Mouse (Mus musculus): ENCODE measurements around the gene Ms4a5. TPM values are rescaled to one million over a fixed set of nuclear protein-coding genes. Genes with fewer than 3 reads are reported as not detected.
A peak's percentile ranks its signal among the peaks of the same experiment; 100 is the strongest.

Gene Ms4a5
- polyA plus RNA-seq, 1 experiment from 2014 or later: not detected

DNA sequence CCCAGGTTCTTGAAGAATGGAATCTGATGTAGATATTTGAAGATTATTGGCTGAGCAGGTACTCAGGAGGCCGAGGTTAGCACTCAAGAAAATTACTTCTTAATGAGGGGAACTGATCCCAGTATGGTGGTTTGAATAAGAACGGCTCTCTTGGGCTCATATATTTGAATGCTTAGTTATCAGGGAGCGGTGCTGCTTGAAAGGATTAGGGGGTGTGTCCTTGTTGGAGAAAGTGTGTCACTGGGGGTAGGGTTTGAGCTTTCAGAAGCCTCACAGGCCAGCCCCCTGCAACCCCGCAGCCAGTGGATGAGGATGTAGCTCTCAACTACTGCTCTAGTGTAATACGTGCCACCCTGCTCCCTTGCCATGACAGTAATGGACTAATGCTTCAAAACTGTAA, 41.1 kb downstream of the Ms4a5 start:
- no peaks in the 10 kb centered on the region for H3K36me3 ChIP-seq (ENCODE audit: control insufficient read depth, insufficient read depth, low read length)
- no peak overlapping the region for H3K27ac ChIP-seq (ENCODE audit: low read length)
- peak; percentile 48; the same call in 1 of the 2 replicates for ATAC-seq
- WGBS: 45% methylated on average over 5 of the region's 5 CpGs
- no peaks in the 10 kb centered on the region for H3K4me1 ChIP-seq (ENCODE audit: control insufficient read depth, insufficient read depth, low read length)
- H3K27me3 ChIP-seq (ENCODE audit: control insufficient read depth, insufficient read depth, low read depth, low read length): no peaks in the 10 kb centered on the region
- no peak overlapping the region for H3K9ac ChIP-seq (ENCODE audit: low read depth, low read length)
- H3K4me3 ChIP-seq (ENCODE audit: low read depth, low read length): no peak overlapping the region
- H3K9me3 ChIP-seq (replicated peaks; ENCODE audit: control insufficient read depth, low read length, poor library complexity, severe bottlenecking): no peaks in the 10 kb centered on the region
- no peak overlapping the region for H3K4me2 ChIP-seq (ENCODE audit: low read length)

DNA sequence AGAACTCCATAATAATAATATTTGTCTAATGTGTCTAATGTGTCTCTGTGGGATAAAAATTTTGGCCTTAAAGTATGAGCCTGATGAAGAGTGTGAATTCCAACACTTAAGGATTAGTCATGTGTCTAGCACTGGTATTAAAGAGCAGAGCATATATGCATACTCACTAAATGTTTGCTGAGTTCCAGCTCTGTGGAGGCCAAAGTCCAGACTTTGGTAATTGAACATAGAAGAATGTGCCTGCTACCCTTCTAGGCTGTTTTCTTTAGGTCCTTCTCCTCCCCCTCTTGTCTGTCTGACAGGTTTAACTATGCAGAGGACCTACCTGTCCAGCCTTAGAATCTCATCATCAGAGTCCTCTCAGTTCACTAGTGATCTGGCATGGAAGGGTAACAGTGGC, 47.9 kb downstream of the Ms4a5 start:
- Histone ChIP-seq H3K9ac (ENCODE audit: low read depth, low read length) (no peak overlapping the region), H3K4me3 (ENCODE audit: low read depth, low read length) (no peak overlapping the region), H3K27ac (ENCODE audit: low read length) (no peak overlapping the region), H3K4me1 (ENCODE audit: control insufficient read depth, insufficient read depth, low read length) (no peaks in the 10 kb centered on the region), H3K27me3 (ENCODE audit: control insufficient read depth, insufficient read depth, low read depth, low read length) (no peaks in the 10 kb centered on the region), H3K36me3 (ENCODE audit: control insufficient read depth, insufficient read depth, low read length) (no peaks in the 10 kb centered on the region), H3K4me2 (ENCODE audit: low read length) (no peak overlapping the region), H3K9me3 (replicated peaks; ENCODE audit: control insufficient read depth, low read length, poor library complexity, severe bottlenecking) (no peaks in the 10 kb centered on the region)
- ATAC-seq: no peak

DNA sequence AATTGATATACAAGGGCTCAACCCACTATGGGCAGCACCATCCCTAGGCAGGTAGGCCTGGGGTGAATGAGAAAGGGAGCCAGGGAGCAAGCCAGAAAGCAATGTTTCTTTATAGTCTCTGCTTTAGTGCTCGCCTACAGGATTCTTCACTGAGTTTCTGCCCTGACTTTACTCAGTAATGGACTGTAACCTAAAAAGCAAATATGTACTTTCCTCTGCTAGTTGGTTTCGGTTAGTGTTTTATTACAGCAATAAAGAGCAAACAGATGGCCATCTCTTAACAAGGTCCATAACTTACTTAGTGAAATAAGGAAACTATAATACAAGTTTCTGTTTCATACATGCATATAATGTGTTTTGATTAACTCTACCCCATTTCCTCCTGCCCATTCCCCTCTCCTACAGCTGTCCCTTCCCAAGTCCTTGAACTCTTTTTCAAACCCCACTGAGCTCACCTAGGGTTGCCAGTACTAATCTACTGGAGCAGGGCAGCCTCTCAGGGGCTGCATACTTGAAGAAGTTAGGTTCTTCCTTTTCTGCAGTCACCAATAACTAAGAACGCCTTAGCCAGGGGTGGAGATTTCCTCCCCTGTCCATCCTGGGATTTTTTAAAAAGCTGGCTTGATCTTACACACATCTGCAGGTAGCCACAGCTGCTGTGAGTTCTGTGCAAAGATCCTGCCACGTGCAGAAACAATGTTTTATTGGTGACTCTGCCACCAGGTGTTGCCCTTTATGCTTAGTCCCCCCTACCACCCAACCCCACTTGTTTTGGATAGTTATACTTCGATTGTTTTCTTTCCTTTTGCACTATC, 48.5 kb downstream of the Ms4a5 start:
- no peak overlapping the region for H3K4me3 ChIP-seq (ENCODE audit: low read depth, low read length)
- no peak overlapping the region for H3K9ac ChIP-seq (ENCODE audit: low read depth, low read length)
- no peaks in the 10 kb centered on the region for H3K27me3 ChIP-seq (ENCODE audit: control insufficient read depth, insufficient read depth, low read depth, low read length)
- ATAC-seq: no peak
- no peaks in the 10 kb centered on the region for H3K36me3 ChIP-seq (ENCODE audit: control insufficient read depth, insufficient read depth, low read length)
- no peak overlapping the region for H3K27ac ChIP-seq (ENCODE audit: low read length)
- no peaks in the 10 kb centered on the region for H3K4me1 ChIP-seq (ENCODE audit: control insufficient read depth, insufficient read depth, low read length)
- H3K9me3 ChIP-seq (replicated peaks; ENCODE audit: control insufficient read depth, low read length, poor library complexity, severe bottlenecking): no peaks in the 10 kb centered on the region
- WGBS: 79% methylated on average over 5 of the region's 5 CpGs
- H3K4me2 ChIP-seq (ENCODE audit: low read length): no peak overlapping the region

DNA sequence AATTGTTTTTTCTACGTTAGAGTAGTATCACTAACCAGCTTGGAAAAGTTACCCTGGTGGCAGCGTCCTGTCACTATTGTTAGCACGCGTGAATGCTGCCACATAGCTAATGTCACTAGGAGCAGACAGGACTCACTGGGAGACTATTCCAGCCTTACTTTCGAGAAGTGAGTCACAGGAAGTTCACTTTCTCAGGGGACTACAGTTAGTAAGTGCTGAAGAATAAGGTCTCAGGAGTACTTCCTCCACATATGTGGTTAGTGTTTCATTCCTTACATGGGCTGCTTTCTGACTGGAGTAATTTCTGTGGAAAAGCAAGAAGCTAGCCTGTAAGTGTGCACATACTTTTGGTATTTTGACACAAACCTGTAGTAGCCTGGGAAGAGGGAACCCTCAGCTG, 49.4 kb downstream of the Ms4a5 start:
- WGBS: 79% methylated on average over 5 of the region's 5 CpGs
- Histone ChIP-seq H3K27me3 (ENCODE audit: control insufficient read depth, insufficient read depth, low read depth, low read length) (no peaks in the 10 kb centered on the region), H3K4me1 (ENCODE audit: control insufficient read depth, insufficient read depth, low read length) (no peaks in the 10 kb centered on the region), H3K9me3 (replicated peaks; ENCODE audit: control insufficient read depth, low read length, poor library complexity, severe bottlenecking) (no peaks in the 10 kb centered on the region), H3K27ac (ENCODE audit: low read length) (no peak overlapping the region), H3K36me3 (ENCODE audit: control insufficient read depth, insufficient read depth, low read length) (no peaks in the 10 kb centered on the region), H3K4me3 (ENCODE audit: low read depth, low read length) (no peak overlapping the region), H3K4me2 (ENCODE audit: low read length) (no peak overlapping the region), H3K9ac (ENCODE audit: low read depth, low read length) (no peak overlapping the region)
- no peak for ATAC-seq

DNA sequence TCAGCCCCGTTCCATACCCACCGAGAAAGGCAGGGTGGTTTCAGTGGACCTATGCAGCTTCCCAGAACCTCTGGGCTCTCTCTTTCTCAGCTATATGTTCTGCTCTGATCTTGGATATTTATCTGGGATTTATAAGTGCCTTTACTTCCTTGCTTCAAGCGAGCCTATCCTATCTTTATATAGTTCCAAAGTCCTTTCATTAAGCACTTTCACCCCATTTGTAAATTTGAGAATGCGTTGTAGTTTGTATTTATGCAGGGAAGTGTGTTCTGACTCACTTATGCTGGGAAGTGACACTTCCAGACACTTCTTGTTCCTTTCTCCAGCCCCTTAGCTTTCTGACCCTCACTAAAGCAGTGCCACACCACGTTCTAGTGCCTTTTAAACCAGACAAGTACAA, 51.3 kb downstream of the Ms4a5 start, which contains the start of gene Ms4a12:
TSS of gene Ms4a12 (minus strand) at position 101 of the 400 bp plus-strand sequence.
- no peaks in the 10 kb centered on the region for H3K9me3 ChIP-seq (replicated peaks; ENCODE audit: control insufficient read depth, low read length, poor library complexity, severe bottlenecking)
- no peak within 1 kb of the TSS for H3K9ac ChIP-seq (ENCODE audit: low read depth, low read length)
- no peak for ATAC-seq
- no peak within 1 kb of the TSS for H3K4me2 ChIP-seq (ENCODE audit: low read length)
- H3K4me1 ChIP-seq (ENCODE audit: control insufficient read depth, insufficient read depth, low read length): no peaks in the 10 kb centered on the region
- no peaks in the 10 kb centered on the region for H3K27me3 ChIP-seq (ENCODE audit: control insufficient read depth, insufficient read depth, low read depth, low read length)
- H3K36me3 ChIP-seq (ENCODE audit: control insufficient read depth, insufficient read depth, low read length): no peaks in the 10 kb centered on the region
- no peak within 1 kb of the TSS for H3K27ac ChIP-seq (ENCODE audit: low read length)
- WGBS: 77% methylated on average over 5 of the region's 5 CpGs
- H3K4me3 ChIP-seq (ENCODE audit: low read depth, low read length): no peak within 1 kb of the TSS

Other genes with a start within 250 kb of the Ms4a5 start
- not detected in 2 replicates for gene Ms4a8a, start 202.8 kb downstream of the Ms4a5 start, polyA plus RNA-seq (2015; fragmentation: Nextera tagmentation; extraction: Ambion mirVana)
- not detected in 2 replicates for gene 1700017D01Rik, start 153.0 kb downstream of the Ms4a5 start, polyA plus RNA-seq (2015; fragmentation: Nextera tagmentation; extraction: Ambion mirVana)
- not detected in 2 replicates for gene 1700025F22Rik, start 118.6 kb downstream of the Ms4a5 start, polyA plus RNA-seq (2015; fragmentation: Nextera tagmentation; extraction: Ambion mirVana)
- not detected in 2 replicates for gene Ms4a13, start 87.1 kb downstream of the Ms4a5 start, polyA plus RNA-seq (2015; fragmentation: Nextera tagmentation; extraction: Ambion mirVana)
- not detected in 2 replicates for gene Ms4a12, start 51.4 kb downstream of the Ms4a5 start, polyA plus RNA-seq (2015; fragmentation: Nextera tagmentation; extraction: Ambion mirVana)
- gene Ms4a1, start 17.6 kb downstream of the Ms4a5 start, polyA plus RNA-seq (2015; fragmentation: Nextera tagmentation; extraction: Ambion mirVana): not detected in 2 replicates
- gene Ms4a14, start 30.6 kb upstream of the Ms4a5 start, polyA plus RNA-seq (2015; fragmentation: Nextera tagmentation; extraction: Ambion mirVana): not detected in 2 replicates
- 1.8 and 2.1 TPM in 2 replicates for gene Ms4a7, start 52.3 kb upstream of the Ms4a5 start, polyA plus RNA-seq (2015; fragmentation: Nextera tagmentation; extraction: Ambion mirVana)
- gene Ms4a4a, start 91.7 kb upstream of the Ms4a5 start, polyA plus RNA-seq (2015; fragmentation: Nextera tagmentation; extraction: Ambion mirVana): 1.4 and 2.1 TPM in 2 replicates
- 0.20 TPM in 1 of 2 replicates, not detected in the other for gene Ms4a4c, start 120.9 kb upstream of the Ms4a5 start, polyA plus RNA-seq (2015; fragmentation: Nextera tagmentation; extraction: Ambion mirVana)
- not detected in 2 replicates for gene Ms4a4b, start 159.7 kb upstream of the Ms4a5 start, polyA plus RNA-seq (2015; fragmentation: Nextera tagmentation; extraction: Ambion mirVana)
- 1.9 and 2.0 TPM in 2 replicates for gene Ms4a6c, start 185.5 kb upstream of the Ms4a5 start, polyA plus RNA-seq (2015; fragmentation: Nextera tagmentation; extraction: Ambion mirVana)
- gene Gm8369, start 202.1 kb upstream of the Ms4a5 start, polyA plus RNA-seq (2015; fragmentation: Nextera tagmentation; extraction: Ambion mirVana): not detected in 2 replicates
- 1.7 and 1.9 TPM in 2 replicates for gene Ms4a6b, start 232.6 kb upstream of the Ms4a5 start, polyA plus RNA-seq (2015; fragmentation: Nextera tagmentation; extraction: Ambion mirVana)

Data from midbrain, embryonic 16.5 days (tissue).